Mouse (Mus musculus): ENCODE data around the gene Brox.
"Not testable (repeated sequence)": the region's sequence is repeated elsewhere in the genome, so short reads cannot be mapped to it uniquely, and the experiment has no call there.

The Brox gene

GRCm38 (mm10) chr1:183296877-183297383 is at the start of gene Brox:
Gene Brox (minus strand): TSS chr1:183297269.
- peak; percentile 96 to 97 for DNase-seq

- no peak for DNase-seq
Measured at GRCm38 (mm10) chr1:183345817-183346195, 48.7 kb upstream of the Brox start.

- peak; percentile 93 to 96 for DNase-seq
Measured at GRCm38 (mm10) chr1:183344886-183345816, 48.1 kb upstream of the Brox start.

GRCm38 (mm10) chr1:183342902-183343301 is 45.8 kb upstream of the Brox start:
- DNase-seq, result not testable (repeated sequence)

GRCm38 (mm10) chr1:183327171-183327570 is 30.1 kb upstream of the Brox start:
- no peak for DNase-seq

- no peak for DNase-seq
Measured at GRCm38 (mm10) chr1:183324433-183324832, 27.4 kb upstream of the Brox start.

GRCm38 (mm10) chr1:183323923-183324322 is 26.9 kb upstream of the Brox start:
- no peak for DNase-seq

- DNase-seq, result not testable (repeated sequence)
Measured at GRCm38 (mm10) chr1:183322496-183322895, 25.4 kb upstream of the Brox start.

GRCm38 (mm10) chr1:183320708-183321107 is 23.6 kb upstream of the Brox start:
- DNase-seq, result no peak

GRCm38 (mm10) chr1:183315783-183316182 is 18.7 kb upstream of the Brox start:
- peak in 1 of 2 experiments; percentile 18 for DNase-seq

GRCm38 (mm10) chr1:183312076-183312475 is 15.0 kb upstream of the Brox start:
- no peak for DNase-seq

- not testable (repeated sequence) for DNase-seq
Measured at GRCm38 (mm10) chr1:183309601-183310000, 12.5 kb upstream of the Brox start.

- DNase-seq, result no peak
Measured at GRCm38 (mm10) chr1:183308476-183308875, 11.4 kb upstream of the Brox start.

- DNase-seq, result no peak
Measured at GRCm38 (mm10) chr1:183307555-183307954, 10.5 kb upstream of the Brox start.

- peak; percentile 94 to 96 for DNase-seq
Measured at GRCm38 (mm10) chr1:183299161-183299560, 2.1 kb upstream of the Brox start.

GRCm38 (mm10) chr1:183297886-183298489 is 919 bp upstream of the Brox start:
- DNase-seq, result peak; percentile 38 to 57

- peak in 1 of 2 experiments; percentile 65 for DNase-seq
Measured at GRCm38 (mm10) chr1:183297473-183297885, 410 bp upstream of the Brox start.

- peak; percentile 39 to 76 for DNase-seq
Measured at GRCm38 (mm10) chr1:183296465-183296864, 604 bp downstream of the Brox start, which contains the start of gene Aida. Gene Aida (plus strand): TSS chr1:183296590.

- no peak for DNase-seq
Measured at GRCm38 (mm10) chr1:183289576-183289975, 7.5 kb downstream of the Brox start.

- no peak for DNase-seq
Measured at GRCm38 (mm10) chr1:183288351-183288750, 8.7 kb downstream of the Brox start.

- DNase-seq, result no peak
Measured at GRCm38 (mm10) chr1:183275763-183276162, 21.3 kb downstream of the Brox start.

GRCm38 (mm10) chr1:183274385-183274784 is 22.7 kb downstream of the Brox start:
- peak; percentile 73 to 87 for DNase-seq
